Mouse (Mus musculus) embryonic facial prominence, embryonic 13.5 days (tissue): ENCODE data around the gene Nt5c1b. TPM values are rescaled to one million over a fixed set of nuclear protein-coding genes. Genes with fewer than 3 reads are reported as not detected.

Source experiments
- ATAC-seq: fragments of 200-750 bp; cut with Nextera tagmentation; 2 replicates; pipeline ENCODE4 v1.8.0; 2017; ENCODE audit warnings: low read depth; ENCODE audit not compliant: insufficient number of reproducible peaks, insufficient read depth, low FRiP score, low TSS enrichment
- H3K27ac ChIP-seq: fragments of 300-500 bp; sonication (generic); 2 replicates; pipeline ENCODE4 v1.5.1; 2015; ENCODE audit warnings: moderate library complexity, mild to moderate bottlenecking, inconsistent platforms
- H3K27me3 ChIP-seq: fragments of 300-500 bp; sonication (generic); 2 replicates; pipeline ENCODE4 v1.6.1; 2015; ENCODE audit warnings: mild to moderate bottlenecking, inconsistent platforms
- H3K36me3 ChIP-seq: fragments of 300-500 bp; sonication (generic); 2 replicates; pipeline ENCODE4 v1.6.1; 2015; ENCODE audit warnings: mild to moderate bottlenecking, inconsistent platforms
- H3K4me1 ChIP-seq: fragments of 300-500 bp; sonication (generic); 2 replicates; pipeline ENCODE4 v1.6.1; 2015; ENCODE audit warnings: inconsistent platforms
- H3K4me2 ChIP-seq: fragments of 300-500 bp; sonication (generic); 2 replicates; pipeline ENCODE4 v1.6.1; 2015; ENCODE audit warnings: moderate library complexity, mild to moderate bottlenecking, inconsistent platforms
- H3K4me3 ChIP-seq: fragments of 300-500 bp; sonication (generic); 2 replicates; pipeline ENCODE4 v1.5.1; 2015; ENCODE audit warnings: mild to moderate bottlenecking, inconsistent platforms
- H3K9ac ChIP-seq: fragments of 300-500 bp; sonication (generic); 2 replicates; pipeline ENCODE4 v1.6.1; 2015; ENCODE audit warnings: mild to moderate bottlenecking, inconsistent platforms
- H3K9me3 ChIP-seq: fragments of 300-500 bp; sonication (generic); 2 replicates; pipeline ENCODE4 v1.6.1; 2016; ENCODE audit warnings: inconsistent platforms
- WGBS: fragments of 180-500 bp; shearing (Covaris S2); methylation state at CpG from one replicate; pipeline ENCODE4 v1.1.7; 2015; ENCODE audit warnings: mixed read lengths; 5-methylcytosine and 5-hydroxymethylcytosine counted together
- polyA plus RNA-seq: library from polyadenylated mRNA; unstranded; fragments of >200 nt; fragmentation: Nextera tagmentation; extraction: Ambion mirVana; gene quantifications from 2 replicates; pipeline ENCODE4 v1.2.1, GENCODE M21; 2015

Gene Nt5c1b
- polyA plus RNA-seq, result not detected in 2 replicates

DNA sequence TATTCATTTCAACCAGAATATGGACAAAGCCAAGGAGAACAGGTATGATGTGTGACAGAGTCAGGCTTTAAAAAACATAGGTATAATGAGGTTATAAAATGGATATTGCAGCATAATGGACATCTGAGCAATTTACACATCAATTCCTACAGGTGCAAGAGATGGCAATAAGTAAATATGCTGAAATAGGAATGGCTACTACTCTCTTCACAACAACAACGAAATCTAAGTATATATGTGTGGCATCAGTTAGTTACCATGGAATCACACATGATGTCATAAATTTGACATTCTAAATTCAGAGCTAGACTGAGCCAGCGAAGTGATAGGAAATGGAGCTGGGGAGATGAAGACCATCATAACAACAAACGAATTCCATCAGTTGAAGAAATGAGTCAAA lies at the start of gene Nt5c1b:
Gene Nt5c1b, plus strand, starts transcription at position 301 of the 400 bp plus-strand sequence.
- H3K36me3 ChIP-seq, result no peaks in the 10 kb centered on the region
- H3K27ac ChIP-seq, result no peak within 1 kb of the TSS
- no peaks in the 10 kb centered on the region for H3K9me3 ChIP-seq
- H3K9ac ChIP-seq, result no peak within 1 kb of the TSS
- WGBS, result 82% methylated on average over 3 of the region's 3 CpGs
- no peak for ATAC-seq
- H3K4me3 ChIP-seq, result no peak within 1 kb of the TSS
- no peaks in the 10 kb centered on the region for H3K4me1 ChIP-seq
- no peaks in the 10 kb centered on the region for H3K27me3 ChIP-seq
- H3K4me2 ChIP-seq, result no peak within 1 kb of the TSS

DNA sequence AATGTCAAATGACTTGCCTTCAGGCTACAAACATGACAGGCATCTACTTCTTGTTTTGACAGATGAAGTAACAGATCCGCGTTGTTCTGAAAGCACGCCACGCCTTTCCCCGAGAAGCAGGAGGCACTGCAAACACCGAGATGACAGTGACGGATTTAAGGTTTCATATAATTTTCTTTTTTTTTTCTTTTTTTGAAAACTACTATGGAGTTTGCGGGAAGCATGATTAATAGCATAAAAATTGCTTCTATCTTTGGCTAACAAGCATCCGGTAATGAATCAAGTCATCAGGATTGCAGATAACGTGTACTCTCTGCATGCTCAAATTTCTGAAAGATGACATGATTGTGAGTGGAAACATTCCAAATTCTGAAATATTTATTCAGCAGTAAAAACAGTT lies 42.1 kb upstream of the Nt5c1b start:
- no peak overlapping the region for H3K4me2 ChIP-seq
- no peak overlapping the region for H3K4me3 ChIP-seq
- H3K9me3 ChIP-seq, result no peaks in the 10 kb centered on the region
- no peaks in the 10 kb centered on the region for H3K36me3 ChIP-seq
- no peaks in the 10 kb centered on the region for H3K4me1 ChIP-seq
- H3K9ac ChIP-seq, result no peak overlapping the region
- no peak for ATAC-seq
- H3K27ac ChIP-seq, result no peak overlapping the region
- WGBS, result 70% methylated on average over 10 of the region's 10 CpGs
- H3K27me3 ChIP-seq, result no peaks in the 10 kb centered on the region

DNA sequence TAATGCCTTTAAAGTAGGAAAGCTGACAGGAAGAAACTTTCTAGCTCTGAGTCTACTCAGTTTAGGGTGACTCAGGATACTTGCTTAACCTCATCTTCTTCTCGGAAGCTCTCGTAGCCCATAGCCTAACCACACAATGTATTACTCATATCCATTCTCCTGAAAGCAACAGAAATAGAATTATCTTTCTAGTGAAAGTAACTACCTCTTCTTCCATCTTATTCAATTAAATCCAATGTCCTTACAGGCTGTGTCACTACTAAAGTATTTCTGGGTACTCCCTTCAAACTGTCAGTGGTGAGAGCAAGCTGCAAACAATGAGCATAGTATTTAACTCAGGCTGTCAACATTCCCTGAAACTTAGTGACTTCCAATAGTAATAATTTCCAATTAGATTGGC lies 40.3 kb upstream of the Nt5c1b start:
- ATAC-seq, result no peak
- Histone ChIP-seq H3K27me3 (no peaks in the 10 kb centered on the region), H3K9ac (no peak overlapping the region), H3K4me3 (no peak overlapping the region), H3K4me2 (no peak overlapping the region), H3K27ac (no peak overlapping the region), H3K36me3 (no peaks in the 10 kb centered on the region), H3K9me3 (no peaks in the 10 kb centered on the region), H3K4me1 (no peaks in the 10 kb centered on the region)
- 89% methylated on average over 2 of the region's 2 CpGs for WGBS

DNA sequence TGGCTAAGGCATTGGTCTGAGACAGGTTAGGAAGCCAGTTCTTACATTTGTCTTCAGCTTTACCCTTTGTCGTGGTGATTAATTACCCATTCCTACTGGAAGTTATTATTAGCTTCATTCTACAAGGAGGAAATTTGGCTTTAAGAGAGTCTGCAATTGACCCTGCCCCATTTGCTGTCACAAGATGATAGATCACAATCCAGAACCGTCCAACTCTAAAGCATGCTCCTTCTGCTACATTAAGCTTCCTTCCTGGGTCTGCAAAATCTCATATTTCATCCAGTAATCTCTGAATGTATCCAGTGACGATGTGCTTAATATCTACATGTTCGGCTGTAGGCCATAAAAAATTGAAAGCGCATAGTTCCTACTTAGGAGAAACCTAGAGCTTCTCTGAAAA lies 29.2 kb upstream of the Nt5c1b start:
- no peaks in the 10 kb centered on the region for H3K36me3 ChIP-seq
- WGBS, result 74% methylated on average over 5 of the region's 5 CpGs
- no peak overlapping the region for H3K4me3 ChIP-seq
- H3K27ac ChIP-seq, result no peak overlapping the region
- H3K9ac ChIP-seq, result no peak overlapping the region
- H3K4me1 ChIP-seq, result no peaks in the 10 kb centered on the region
- no peak overlapping the region for H3K4me2 ChIP-seq
- H3K27me3 ChIP-seq, result no peaks in the 10 kb centered on the region
- no peak for ATAC-seq
- no peaks in the 10 kb centered on the region for H3K9me3 ChIP-seq

DNA sequence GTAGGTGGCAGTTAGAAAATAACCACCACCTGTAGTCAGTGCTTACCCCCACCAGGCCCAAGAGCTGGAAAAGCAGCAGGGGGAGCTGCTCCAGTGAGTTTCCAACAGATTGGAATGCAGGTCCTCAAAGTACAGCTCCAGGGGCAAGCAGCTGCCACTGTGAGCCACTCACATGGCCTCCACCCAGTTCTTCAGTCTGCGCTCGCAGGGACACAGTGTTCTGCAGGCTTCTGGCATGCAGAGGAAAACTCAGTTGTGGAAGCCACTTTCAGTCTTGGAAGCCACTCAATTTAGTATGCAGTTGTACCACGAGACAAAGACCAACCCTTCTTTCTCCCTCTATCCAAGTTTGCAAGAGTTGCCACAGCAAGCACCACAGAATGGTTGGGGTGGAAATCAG lies 19.1 kb upstream of the Nt5c1b start:
- no peaks in the 10 kb centered on the region for H3K9me3 ChIP-seq
- ATAC-seq, result no peak
- 55% methylated on average over 3 of the region's 3 CpGs for WGBS

DNA sequence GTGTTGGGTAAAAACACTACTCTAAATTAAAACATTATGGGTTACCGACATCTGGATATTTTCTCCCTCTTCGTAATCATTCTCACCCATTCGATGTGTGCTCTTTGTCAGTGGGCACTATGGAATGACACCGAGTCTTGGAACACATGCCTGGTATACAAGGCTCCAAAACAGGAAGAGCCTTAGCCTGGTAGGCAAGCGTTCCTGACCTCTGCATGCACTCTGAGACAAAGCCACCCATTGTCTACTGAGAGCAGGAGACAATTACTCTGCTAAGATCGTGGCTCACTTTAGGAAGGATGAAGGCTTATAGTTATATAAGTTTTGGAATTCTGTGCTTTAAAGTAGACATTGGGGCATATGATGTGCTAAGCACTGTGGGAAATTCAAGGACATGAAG lies 12.0 kb upstream of the Nt5c1b start:
- Histone ChIP-seq H3K4me3 (no peak overlapping the region), H3K9me3 (no peaks in the 10 kb centered on the region), H3K4me2 (no peak overlapping the region), H3K4me1 (no peaks in the 10 kb centered on the region), H3K27ac (no peak overlapping the region), H3K27me3 (no peaks in the 10 kb centered on the region), H3K36me3 (no peaks in the 10 kb centered on the region), H3K9ac (no peak overlapping the region)
- WGBS, result 15% methylated on average over 6 of the region's 6 CpGs
- ATAC-seq, result no peak

More for the DNA sequence above, 19.1 kb upstream of the Nt5c1b start:
- Histone ChIP-seq H3K4me2 (no peak overlapping the region), H3K27me3 (no peaks in the 10 kb centered on the region), H3K4me3 (no peak overlapping the region), H3K27ac (no peak overlapping the region), H3K36me3 (no peaks in the 10 kb centered on the region), H3K9ac (no peak overlapping the region), H3K4me1 (no peaks in the 10 kb centered on the region)

DNA sequence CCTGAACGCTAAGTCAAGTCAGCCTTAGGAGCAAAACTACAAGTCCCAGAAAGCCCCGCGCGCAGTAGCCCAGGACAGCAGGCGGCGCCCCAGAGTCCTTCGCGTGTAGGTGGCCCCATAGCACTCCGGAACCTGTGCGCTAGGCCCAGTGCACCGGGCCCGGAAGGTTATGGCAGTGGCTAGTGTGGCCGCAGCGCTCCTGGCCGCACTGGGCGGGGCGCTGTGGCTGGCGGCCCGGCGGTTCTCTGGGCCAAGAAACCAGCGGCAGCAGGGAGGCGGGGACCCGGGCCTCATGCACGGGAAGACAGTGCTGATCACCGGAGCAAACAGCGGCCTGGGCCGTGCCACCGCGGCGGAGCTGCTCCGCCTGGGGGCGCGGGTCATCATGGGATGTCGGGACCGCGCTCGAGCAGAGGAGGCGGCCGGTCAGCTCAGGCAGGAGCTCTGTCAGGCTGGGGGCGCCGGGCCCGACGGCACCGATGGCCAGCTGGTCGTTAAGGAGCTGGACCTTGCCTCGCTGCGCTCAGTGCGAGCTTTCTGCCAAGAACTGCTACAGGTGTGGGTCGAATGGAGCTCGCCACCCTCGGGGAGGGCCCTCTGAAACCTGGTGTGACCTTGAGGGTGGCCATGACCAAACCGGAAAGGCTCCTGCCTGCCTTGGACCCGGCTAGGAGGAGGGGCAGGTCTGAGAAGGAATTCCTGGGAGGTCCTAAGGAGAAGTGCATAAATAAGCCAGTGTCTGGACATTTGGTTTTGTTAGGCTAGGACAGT lies 21.1 kb downstream of the Nt5c1b start, which contains the start of gene Rdh14:
Gene Rdh14, plus strand, starts transcription at position 102 of the 771 bp plus-strand sequence.
- under 1% methylated on average over 53 of the region's 53 CpGs for WGBS
- peak within 1 kb of the TSS; percentile 85 for H3K27ac ChIP-seq
- no peaks in the 10 kb centered on the region for H3K9me3 ChIP-seq
- peak within 1 kb of the TSS; percentile 99 for H3K9ac ChIP-seq
- peaks cover 6% of the 10 kb centered on the region for H3K4me1 ChIP-seq
- no peaks in the 10 kb centered on the region for H3K27me3 ChIP-seq
- H3K36me3 ChIP-seq, result peaks cover 8% of the 10 kb centered on the region
- peak; percentile 94 for ATAC-seq
- H3K4me2 ChIP-seq, result peak within 1 kb of the TSS; percentile 81
- H3K4me3 ChIP-seq, result peak within 1 kb of the TSS; percentile 66

DNA sequence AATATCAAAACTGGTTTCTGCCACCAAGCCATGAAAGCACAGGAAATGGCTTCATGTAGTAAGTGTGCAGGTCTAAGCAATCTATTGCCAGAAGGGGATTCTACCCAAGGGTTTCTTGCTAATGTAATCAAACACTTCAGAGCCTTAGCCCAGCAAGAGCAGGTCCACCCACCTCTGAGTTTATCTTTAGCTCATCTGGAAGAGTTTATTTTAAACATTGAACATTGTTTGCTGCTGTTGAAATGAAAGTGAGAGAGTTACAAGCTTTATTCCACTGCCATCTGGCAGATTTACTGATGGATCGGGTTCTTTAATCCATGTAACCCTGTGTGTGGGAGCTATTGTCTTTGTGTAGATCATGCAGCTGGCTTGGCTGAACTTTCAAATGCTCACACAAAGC lies 31.0 kb downstream of the Nt5c1b start:
- H3K36me3 ChIP-seq, result no peaks in the 10 kb centered on the region
- H3K27ac ChIP-seq, result no peak overlapping the region
- WGBS, result 69% methylated on average over 1 of the region's 1 CpGs
- no peaks in the 10 kb centered on the region for H3K9me3 ChIP-seq
- no peak for ATAC-seq
- H3K27me3 ChIP-seq, result no peaks in the 10 kb centered on the region
- H3K4me3 ChIP-seq, result no peak overlapping the region
- H3K4me2 ChIP-seq, result no peak overlapping the region
- no peak overlapping the region for H3K9ac ChIP-seq
- H3K4me1 ChIP-seq, result no peaks in the 10 kb centered on the region

DNA sequence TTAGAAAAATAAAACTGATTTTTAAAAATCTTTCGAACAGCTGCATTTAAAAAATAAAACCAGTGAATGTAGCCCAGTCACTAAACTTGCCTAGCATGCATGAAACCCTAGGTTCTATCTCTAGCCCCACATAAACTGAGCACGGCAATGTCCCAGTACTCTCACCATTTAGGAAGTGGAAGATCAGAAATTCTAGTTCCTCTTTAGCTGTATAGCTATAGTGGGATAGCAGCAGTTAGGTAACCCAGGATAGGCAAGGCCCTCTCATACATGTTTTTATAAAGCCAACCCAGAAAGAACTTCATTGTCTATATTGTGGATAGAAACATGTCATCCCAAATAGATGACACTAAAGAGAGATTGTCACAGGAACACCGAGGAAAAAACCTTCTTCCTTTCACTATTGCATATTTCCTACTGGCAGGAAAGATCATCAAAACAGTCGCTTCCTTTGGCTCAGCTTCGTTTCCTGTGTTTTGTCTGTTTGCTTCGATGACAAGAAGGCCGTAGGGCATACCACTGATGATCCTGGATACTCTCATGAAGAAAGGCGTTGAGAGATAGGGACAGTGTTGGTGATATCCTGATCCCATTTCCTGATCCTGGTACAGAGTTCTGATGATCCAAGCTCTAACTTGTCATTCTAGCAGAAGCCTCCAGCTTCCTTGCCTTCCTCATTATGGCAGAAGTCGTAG lies 32.8 kb downstream of the Nt5c1b start:
- H3K4me1 ChIP-seq, result no peaks in the 10 kb centered on the region
- no peaks in the 10 kb centered on the region for H3K9me3 ChIP-seq
- H3K36me3 ChIP-seq, result no peaks in the 10 kb centered on the region
- H3K27me3 ChIP-seq, result no peaks in the 10 kb centered on the region
- H3K9ac ChIP-seq, result no peak overlapping the region
- no peak overlapping the region for H3K4me2 ChIP-seq
- no peak overlapping the region for H3K4me3 ChIP-seq
- no peak overlapping the region for H3K27ac ChIP-seq
- WGBS, result 83% methylated on average over 9 of the region's 9 CpGs
- ATAC-seq, result no peak

DNA sequence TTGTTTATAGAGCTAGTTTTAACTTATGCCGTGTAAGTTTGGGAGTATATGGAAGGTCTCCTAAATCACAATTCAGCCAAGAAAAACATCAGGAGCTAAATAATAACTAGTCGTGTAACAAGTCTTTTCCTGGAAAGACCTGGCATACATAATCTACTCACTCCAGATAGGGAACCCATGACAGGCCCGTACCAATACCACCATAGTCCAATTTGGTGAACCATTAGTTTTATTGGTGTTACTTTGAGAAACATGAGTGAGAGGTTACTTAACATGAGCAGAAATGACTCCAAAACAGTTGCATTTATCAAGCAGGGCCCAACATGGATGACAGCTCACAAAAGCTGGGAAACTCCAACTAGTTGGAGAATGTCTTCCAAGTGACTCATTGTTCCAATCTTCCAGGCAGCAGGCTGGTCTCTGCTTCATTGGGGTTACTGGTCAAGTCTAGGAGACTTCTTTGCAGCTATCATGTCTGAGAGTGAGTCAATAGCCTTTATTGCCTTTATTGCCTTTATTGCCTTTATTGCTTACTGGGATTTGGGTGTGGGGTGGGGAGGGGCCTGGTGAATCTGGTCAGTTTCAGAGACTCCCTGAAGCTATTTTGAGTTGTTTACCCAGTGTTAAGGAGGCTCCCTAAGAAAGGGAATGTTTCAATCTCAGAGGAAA lies 40.9 kb downstream of the Nt5c1b start:
- WGBS, result 88% methylated on average over 3 of the region's 3 CpGs
- Histone ChIP-seq H3K9me3 (no peaks in the 10 kb centered on the region), H3K4me3 (no peak overlapping the region), H3K4me2 (no peak overlapping the region), H3K27ac (no peak overlapping the region), H3K9ac (no peak overlapping the region), H3K27me3 (no peaks in the 10 kb centered on the region), H3K4me1 (no peaks in the 10 kb centered on the region), H3K36me3 (no peaks in the 10 kb centered on the region)
- ATAC-seq, result no peak

DNA sequence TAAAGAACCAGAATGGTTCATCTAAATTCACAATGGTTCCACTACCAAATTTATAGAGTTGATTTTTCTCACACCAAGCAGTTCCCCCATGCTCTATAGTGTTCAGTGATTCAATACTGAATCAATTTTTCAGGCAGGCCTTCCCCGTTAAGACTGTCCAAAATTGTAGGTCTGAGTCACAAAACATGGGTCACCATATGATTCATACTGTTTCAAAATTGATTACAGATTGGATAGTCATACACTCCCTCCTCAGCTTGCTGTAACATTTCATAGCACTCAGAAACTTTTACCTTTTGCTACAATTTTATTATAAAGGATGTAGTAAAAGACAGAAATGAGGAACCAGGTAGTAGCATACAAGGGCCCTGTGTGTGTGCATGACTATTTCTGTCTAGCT lies 41.7 kb downstream of the Nt5c1b start:
- no peaks in the 10 kb centered on the region for H3K4me1 ChIP-seq
- no peak for ATAC-seq
- H3K36me3 ChIP-seq, result no peaks in the 10 kb centered on the region
- no peak overlapping the region for H3K9ac ChIP-seq
- H3K4me3 ChIP-seq, result no peak overlapping the region
- H3K4me2 ChIP-seq, result no peak overlapping the region
- no peak overlapping the region for H3K27ac ChIP-seq
- H3K27me3 ChIP-seq, result no peaks in the 10 kb centered on the region
- WGBS, result 81% methylated on average over 1 of the region's 1 CpGs
- no peaks in the 10 kb centered on the region for H3K9me3 ChIP-seq

DNA sequence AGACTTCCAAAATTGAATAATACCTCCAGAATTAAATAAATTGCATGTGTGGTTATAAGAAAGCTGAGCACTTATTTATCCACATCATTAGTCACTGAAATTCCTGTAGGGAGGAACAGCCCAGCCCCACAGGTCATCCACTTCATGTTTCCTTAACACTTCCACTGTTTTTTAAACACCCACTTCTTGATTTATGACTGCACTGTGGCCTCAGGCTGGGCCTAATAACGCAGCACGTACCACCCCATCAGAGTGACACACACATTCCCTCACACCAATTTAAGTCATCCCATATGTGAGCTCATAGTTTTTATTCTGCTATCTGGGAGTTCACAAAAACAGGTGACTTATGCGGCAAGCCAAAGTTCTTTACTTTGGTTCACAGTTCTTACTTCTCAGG lies 52.6 kb downstream of the Nt5c1b start:
- 56% methylated on average over 3 of the region's 3 CpGs for WGBS
- H3K36me3 ChIP-seq, result no peaks in the 10 kb centered on the region

More for the DNA sequence above, 52.6 kb downstream of the Nt5c1b start:
- H3K27ac ChIP-seq, result no peak overlapping the region
- H3K27me3 ChIP-seq, result no peaks in the 10 kb centered on the region
- no peak overlapping the region for H3K4me3 ChIP-seq
- no peaks in the 10 kb centered on the region for H3K4me1 ChIP-seq
- no peak overlapping the region for H3K9ac ChIP-seq
- H3K4me2 ChIP-seq, result no peak overlapping the region
- H3K9me3 ChIP-seq, result no peaks in the 10 kb centered on the region
- ATAC-seq, result no peak
